Mouse (Mus musculus): ENCODE measurements at regions not wholly inside any gene's neighbourhood (a gene's known extent, or its start where the extent isn't known, plus 50 kb on each side); places are given as distances from the start of the nearest gene placed in this dataset.
"Not testable (repeated sequence)": the region's sequence is repeated elsewhere in the genome, so short reads cannot be mapped to it uniquely, and the experiment has no call there.

DNA sequence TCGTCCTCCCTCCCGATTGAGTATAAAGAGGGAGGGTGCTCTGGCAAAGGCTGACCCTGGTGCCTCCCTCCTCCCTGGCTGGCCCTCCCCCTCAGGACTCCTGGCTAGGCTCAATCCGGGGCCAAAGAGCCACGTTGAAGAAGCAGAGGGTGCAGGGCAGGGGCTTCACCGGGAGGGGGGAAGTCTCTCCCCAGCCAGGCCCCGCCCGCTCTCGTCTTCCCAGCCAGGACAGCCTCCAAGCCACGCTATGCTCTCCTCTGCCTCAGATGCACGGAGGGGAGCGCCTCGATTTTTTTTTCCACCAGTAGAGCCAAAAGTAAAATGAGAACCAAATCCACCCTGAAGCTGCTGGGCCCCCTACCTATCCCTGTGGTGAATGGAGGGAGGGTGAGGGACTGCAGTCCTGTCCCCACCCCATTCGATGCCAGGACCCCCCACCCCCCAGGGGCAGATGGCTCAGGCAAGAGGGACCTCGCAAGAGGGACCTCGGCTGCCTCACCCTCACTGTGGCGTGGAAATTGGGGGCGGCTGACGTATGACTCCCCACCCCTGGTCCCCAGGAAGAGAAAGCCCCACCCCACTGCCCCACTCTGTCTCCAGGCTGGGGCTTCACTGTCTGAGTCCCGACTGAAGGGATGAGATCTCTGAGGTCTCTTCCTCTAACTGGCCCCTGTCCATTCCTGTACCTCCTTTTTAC lies 53.2 kb upstream of the Col1a1 start:
- DNase-seq: peak; percentile 37 to 50

GRCm38 (mm10) chr11:94881982-94882686 lies 53.9 kb upstream of the Col1a1 start:
- peak in 1 of 2 experiments; percentile 27 for DNase-seq
- intact Hi-C loops (cut with DNase I): no loop called here

More for the DNA sequence above, 53.2 kb upstream of the Col1a1 start:
- intact Hi-C loops (cut with DNase I): no loop called here

DNA sequence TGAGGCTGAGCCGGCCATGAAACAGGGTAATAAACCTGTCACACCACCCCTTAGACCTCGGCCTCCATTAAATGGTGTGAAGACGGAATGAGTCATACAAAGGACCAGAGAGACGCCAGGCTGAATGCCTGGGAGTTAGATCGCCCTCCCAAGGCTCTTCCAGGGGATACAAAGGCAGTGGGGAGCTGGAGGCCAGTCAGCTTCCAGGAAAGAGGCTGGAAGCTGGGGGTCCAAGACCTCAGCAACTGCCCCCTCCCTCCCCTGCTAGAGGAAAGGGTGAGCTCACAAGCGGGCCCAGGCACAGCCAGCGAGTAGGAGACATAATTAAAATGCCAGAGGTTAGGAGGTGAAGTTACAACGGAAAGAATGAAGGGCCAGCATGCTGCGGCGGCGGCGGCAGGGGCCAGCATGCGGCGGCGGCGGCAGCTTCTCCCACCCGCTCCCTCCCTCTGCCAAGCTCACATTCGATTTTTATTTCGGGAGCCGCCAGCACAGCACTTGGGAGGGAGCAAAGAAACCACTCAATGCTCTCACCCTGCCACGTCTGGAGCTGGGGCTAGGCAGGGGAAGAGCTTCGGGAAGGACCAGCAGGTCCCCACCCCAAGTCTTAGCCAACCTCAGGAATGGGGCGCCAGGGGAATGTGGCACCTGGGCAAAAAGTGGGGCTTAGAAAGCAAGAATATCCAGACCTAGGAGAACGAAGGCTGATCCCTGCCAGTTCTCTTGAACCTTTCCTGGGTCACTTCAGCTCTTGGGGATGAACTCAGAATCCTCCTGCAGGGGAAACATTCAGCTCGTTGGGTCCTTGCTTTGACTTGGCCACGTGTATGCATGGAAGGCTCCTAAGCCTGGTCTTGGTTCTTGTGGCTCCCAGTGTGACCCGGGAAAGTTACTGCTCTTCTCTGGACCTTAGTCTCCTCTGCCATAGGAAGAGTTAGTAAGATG lies 54.9 kb upstream of the Col1a1 start:
- no peak for DNase-seq
- intact Hi-C loops (cut with DNase I): no loop called here

DNA sequence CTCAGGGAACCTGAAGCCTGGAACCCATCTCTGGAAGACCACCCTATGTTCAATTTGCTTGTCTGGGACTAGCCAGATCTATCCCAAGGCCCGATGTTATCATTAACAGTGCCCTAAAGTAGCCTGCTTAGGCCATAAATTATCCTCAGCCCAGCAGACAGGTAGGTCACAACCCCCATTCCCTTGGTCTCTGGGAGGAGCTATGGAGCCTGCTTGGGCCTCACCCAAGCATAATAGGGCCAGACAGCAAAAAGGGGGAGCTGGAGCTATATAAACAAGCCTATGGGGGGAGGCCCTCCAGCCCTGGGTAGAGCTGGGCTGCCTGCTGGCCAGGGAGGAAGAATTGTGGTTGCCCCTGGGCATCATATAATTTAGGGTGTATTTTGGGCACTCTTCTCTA lies 59.3 kb upstream of the Col1a1 start:
- DNase-seq: no peak
- intact Hi-C loops (cut with DNase I): no loop called here

- DNase-seq: no peak
- intact Hi-C loops (cut with DNase I): no loop called here
These were observed 61.0 kb upstream of the Col1a1 start for GRCm38 (mm10) chr11:94875026-94875425.

- intact Hi-C loops (cut with DNase I): no loop called here
- DNase-seq: peak; percentile 49 to 50
These were observed 61.9 kb upstream of the Col1a1 start for GRCm38 (mm10) chr11:94874155-94874561.

DNA sequence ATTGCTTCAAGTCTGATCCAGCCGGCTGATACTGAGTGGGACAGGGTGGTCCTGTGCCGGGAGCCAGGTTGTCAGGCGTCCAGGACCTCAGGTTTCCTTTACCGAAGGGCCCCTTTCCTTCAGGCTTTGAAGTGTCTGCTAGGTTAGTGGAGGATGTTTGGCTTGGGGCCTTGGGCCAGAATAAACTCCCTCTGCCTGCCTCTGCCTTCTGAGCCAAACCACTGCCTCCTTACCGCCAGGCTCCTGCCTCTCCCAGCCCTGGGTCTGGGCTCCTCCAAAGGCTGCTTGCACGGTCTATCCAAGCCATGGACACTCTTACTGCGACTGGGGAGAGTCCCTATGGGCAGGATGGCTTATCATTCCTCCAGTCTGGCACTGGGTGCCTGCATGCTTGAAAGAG lies 62.3 kb upstream of the Col1a1 start:
- intact Hi-C loops (cut with DNase I): no loop called here
- peak in 1 of 2 experiments; percentile 36 for DNase-seq

- DNase-seq: peak; percentile 75 to 78
- intact Hi-C loops (cut with DNase I): no loop called here
These were observed 63.1 kb upstream of the Col1a1 start for GRCm38 (mm10) chr11:94872921-94873320.

- DNase-seq: peak; percentile 65 to 75
- intact Hi-C loops (cut with DNase I): no loop called here
These were observed 65.7 kb upstream of the Col1a1 start for GRCm38 (mm10) chr11:94870341-94870740.

- DNase-seq; intact Hi-C loops (cut with DNase I): not testable (repeated sequence)
These were observed 66.2 kb upstream of the Col1a1 start for GRCm38 (mm10) chr11:94869866-94870265.

- intact Hi-C loops (cut with DNase I): loop anchor here (1.0 kb wide), 1 partner anchor 71 kb away; no protein-coding TSS in a partner anchor
- peak; percentile 76 to 83 for DNase-seq
These were observed 69.7 kb upstream of the Col1a1 start for GRCm38 (mm10) chr11:94866176-94866967.

GRCm38 (mm10) chr11:94850129-94850528 lies 67.6 kb upstream of the Tmem92 start:
- no peak for DNase-seq
- intact Hi-C loops (cut with DNase I): no loop called here

GRCm38 (mm10) chr11:94839133-94839532 lies 56.6 kb upstream of the Tmem92 start:
- DNase-seq: no peak
- intact Hi-C loops (cut with DNase I): no loop called here

DNA sequence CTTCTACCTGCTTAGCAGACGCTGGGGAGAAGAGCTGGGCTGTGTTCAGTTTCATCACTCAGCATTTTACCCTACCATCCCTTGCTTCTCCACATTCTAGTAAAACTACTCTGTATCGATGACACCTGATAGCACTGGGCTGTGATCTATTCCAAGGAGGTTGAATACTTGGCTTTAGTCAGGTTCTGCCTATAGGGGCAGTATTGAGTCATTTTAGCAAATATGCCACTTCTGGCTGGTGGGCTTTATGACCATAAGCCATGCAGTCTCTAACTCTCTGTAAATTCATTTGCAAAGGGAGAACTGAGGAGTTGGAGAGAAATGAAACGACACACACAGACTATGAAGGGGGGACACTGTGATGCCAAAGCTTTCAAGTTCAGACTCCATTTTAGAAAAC lies 55.6 kb upstream of the Tmem92 start:
- intact Hi-C loops (cut with DNase I): no loop called here
- no peak for DNase-seq

DNA sequence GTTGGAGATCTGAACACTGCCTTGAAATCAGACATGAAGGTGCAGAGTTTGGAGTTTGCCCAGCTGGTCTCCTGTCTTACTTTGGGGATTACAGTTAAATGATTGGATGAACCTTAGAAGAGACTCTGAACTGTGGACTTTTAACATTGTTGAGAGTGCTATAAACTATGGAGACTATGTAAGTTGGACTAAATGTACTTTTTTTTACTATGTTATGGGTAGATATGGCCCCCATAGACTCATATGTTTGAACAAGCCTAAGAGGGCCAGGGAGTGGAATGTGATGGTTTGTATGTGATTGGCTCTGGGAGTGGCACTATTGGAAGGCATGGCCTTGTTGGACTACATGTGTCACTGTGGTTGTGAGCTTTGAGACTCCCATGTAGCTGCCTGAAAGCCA lies 53.8 kb upstream of the Tmem92 start:
- no peak for DNase-seq
- intact Hi-C loops (cut with DNase I): no loop called here

GRCm38 (mm10) chr11:94832246-94832985 lies 49.9 kb upstream of the Tmem92 start:
- intact Hi-C loops (cut with DNase I): no loop called here
- peak; percentile 40 to 53 for DNase-seq

All from gastrocnemius, postnatal 36 days (tissue).